21 mouse cellular contexts compared by ENCODE assay signal in genomic region chr10:45788356-45788755, GRCm38 (mm10).
"Had no signal": no experiment of that assay in that cellular context is flagged by ENCODE, and none has a peak within 500 bp of the region (broad histone marks: within the 10 kb centered on the region; RNA-seq: fewer than 3 reads in every experiment).

No protein-coding gene starts in this region.

- DNase-seq: cerebellum, adult 8-10 months; cerebellum, adult 9-10 months; cerebellum, adult 9-11 months; cerebellum, postnatal 10 days; cerebellum, postnatal 14 days; cerebellum, postnatal 25 days; cerebellum, postnatal 36 days; embryo, embryonic 11 days; forebrain, postnatal 0 days; gastrocnemius, adult 2 months; gastrocnemius, postnatal 10 days; gastrocnemius, postnatal 14 days; gastrocnemius, postnatal 25 days; gastrocnemius, postnatal 36 days; heart, adult 11 months; heart, adult 18-20 months; heart, adult 2 months had no signal

- ATAC-seq: forebrain, embryonic 13.5 days; forebrain, embryonic 14.5 days; forebrain, embryonic 15.5 days; forebrain, embryonic 16.5 days; forebrain, postnatal 0 days had no signal
